7 mouse cellular contexts compared by ENCODE assay signal in the genomic region with DNA sequence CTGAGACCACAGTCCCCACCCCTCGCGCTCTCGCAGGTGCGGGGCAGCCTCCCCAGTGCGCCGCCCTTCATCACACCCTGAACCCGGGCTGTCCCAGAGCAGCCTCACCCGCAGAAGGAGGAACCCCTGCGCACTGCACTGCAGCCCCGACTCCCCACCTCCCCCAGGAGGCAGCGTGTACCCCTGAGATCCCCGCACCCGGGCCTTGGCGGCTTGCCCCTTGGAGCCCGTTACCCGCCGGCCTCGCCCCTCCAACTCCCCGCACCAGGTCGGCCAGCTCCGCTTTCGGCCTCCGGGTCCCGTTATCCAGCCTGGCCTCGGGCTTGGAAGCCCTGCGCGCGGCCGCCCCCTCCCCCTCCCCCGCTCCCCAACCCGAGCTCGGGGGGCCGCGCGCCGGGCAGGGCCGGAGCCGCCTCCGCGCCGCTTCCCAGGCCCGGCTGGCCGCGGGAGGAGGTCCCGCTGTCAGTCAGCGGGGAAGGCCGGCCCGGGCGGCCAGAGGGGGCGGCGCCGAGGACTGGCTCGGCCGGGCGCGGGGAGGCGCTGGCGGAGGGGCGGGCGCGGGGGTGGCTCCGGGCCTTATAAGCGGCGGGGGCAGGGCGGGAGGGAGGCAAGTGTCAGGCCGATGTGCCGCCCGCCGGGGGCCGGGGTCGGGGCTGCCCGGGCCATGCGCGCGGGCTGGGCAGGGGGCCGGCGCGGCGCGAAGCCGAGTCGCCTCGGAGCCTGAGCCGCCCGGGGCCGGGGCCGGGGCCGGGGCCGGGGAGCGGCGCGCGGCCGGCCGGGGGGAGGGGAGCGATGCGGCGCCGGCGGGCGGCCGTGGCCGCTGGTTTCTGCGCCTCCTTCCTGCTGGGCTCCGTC. TPM values are rescaled to one million over a fixed set of nuclear protein-coding genes. Genes with fewer than 3 reads are reported as not detected.
A peak's percentile ranks its signal among the peaks of the same experiment; 100 is the strongest.
DNase-seq lines count a peak whose midpoint lies in the region; ATAC-seq and TF ChIP-seq lines count a peak whose summit lies in the region.

A gene (plus strand): TSS at position 619 of the 855 bp plus-strand sequence.

- H3K4me1 ChIP-seq in bone marrow macrophage, adult 2 months (ENCODE audit: control insufficient read depth, insufficient read depth, low read length) = peaks cover 44% of the 10 kb centered on the region
- peaks cover 43% of the 10 kb centered on the region for H3K4me1 ChIP-seq in embryonic facial prominence, embryonic 13.5 days
- H3K4me1 ChIP-seq in kidney, embryonic 14.5 days (ENCODE audit: control insufficient read depth, insufficient read depth, low read length) = peaks cover 48% of the 10 kb centered on the region
- H3K4me1 ChIP-seq in midbrain, postnatal 0 days (ENCODE audit: insufficient read depth, low read length) = peaks cover 12% of the 10 kb centered on the region; the same call in 1 of the 2 replicates

- under 1% methylated on average over 51 of the region's 105 CpGs for WGBS in embryonic facial prominence, embryonic 13.5 days
- WGBS in kidney, embryonic 14.5 days = under 1% methylated on average over 53 of the region's 105 CpGs
- WGBS in midbrain, postnatal 0 days = 0% methylated on average over 38 of the region's 105 CpGs

- H3K9me3 ChIP-seq in embryonic facial prominence, embryonic 13.5 days = no peaks in the 10 kb centered on the region
- H3K9me3 ChIP-seq in kidney, embryonic 14.5 days (ENCODE audit: control insufficient read depth, low read length) = no peaks in the 10 kb centered on the region
- H3K9me3 ChIP-seq in midbrain, postnatal 0 days (ENCODE audit: low read length) = no peaks in the 10 kb centered on the region

- DNase-seq in heart, adult 9 months (ENCODE audit: low spot score in 2 of 2) = peak; percentile 86 to 89
- DNase-seq in liver = peak; percentile 84
- DNase-seq in midbrain, postnatal 0 days (ENCODE audit: low spot score) = peak; percentile 86
- DNase-seq in splenic B cell, adult 2 months (ENCODE audit: low read depth, low spot score) = peak; percentile 17

- no peaks in the 10 kb centered on the region for H3K36me3 ChIP-seq in embryonic facial prominence, embryonic 13.5 days
- no peaks in the 10 kb centered on the region for H3K36me3 ChIP-seq in kidney, embryonic 14.5 days (ENCODE audit: control insufficient read depth, insufficient read depth, low read length)
- H3K36me3 ChIP-seq in midbrain, postnatal 0 days (ENCODE audit: insufficient read depth, low read length) = no peaks in the 10 kb centered on the region
- no peaks in the 10 kb centered on the region for H3K36me3 ChIP-seq in splenic B cell, adult 2 months (ENCODE audit: control insufficient read depth, insufficient read depth, low read length, poor library complexity, severe bottlenecking)

- peak within 1 kb of the TSS; percentile 93 for H3K4me2 ChIP-seq in embryonic facial prominence, embryonic 13.5 days
- H3K4me2 ChIP-seq in kidney, embryonic 14.5 days (replicated peaks; ENCODE audit: low read depth, low read length) = peak within 1 kb of the TSS; percentile 94
- peak within 1 kb of the TSS; percentile 96 for H3K4me2 ChIP-seq in midbrain, postnatal 0 days (ENCODE audit: low read depth, low read length, poor library complexity, severe bottlenecking)

- H3K27ac ChIP-seq in bone marrow macrophage, adult 2 months (ENCODE audit: insufficient read depth, low read depth, low read length) = peak within 1 kb of the TSS; percentile 21
- peak within 1 kb of the TSS; percentile 68 for H3K27ac ChIP-seq in embryonic facial prominence, embryonic 13.5 days
- H3K27ac ChIP-seq in kidney, embryonic 14.5 days (ENCODE audit: low read depth, low read length) = peak within 1 kb of the TSS; percentile 93
- peak within 1 kb of the TSS; percentile 70 for H3K27ac ChIP-seq in midbrain, postnatal 0 days (ENCODE audit: low read depth, low read length)

- TF ChIP-seq CTCF in bone marrow macrophage, adult 2 months (IDR thresholded peaks at IDR 0.05; ENCODE audit: low read depth, low read length) = no peak
- no peak for TF ChIP-seq CTCF in midbrain, postnatal 0 days (IDR thresholded peaks at IDR 0.05)

- peak; percentile 77 for ATAC-seq in embryonic facial prominence, embryonic 13.5 days (ENCODE audit: insufficient number of reproducible peaks, insufficient read depth, low FRiP score, low TSS enrichment, low read depth)
- peak; percentile 90 for ATAC-seq in kidney, embryonic 14.5 days (ENCODE audit: low FRiP score, low TSS enrichment)
- peak; percentile 86 for ATAC-seq in midbrain, postnatal 0 days (ENCODE audit: low FRiP score)

- H3K4me3 ChIP-seq in bone marrow macrophage, adult 2 months (ENCODE audit: insufficient read depth, low read length) = peak within 1 kb of the TSS; percentile 71
- peak within 1 kb of the TSS; percentile 71 for H3K4me3 ChIP-seq in embryonic facial prominence, embryonic 13.5 days
- peak within 1 kb of the TSS; percentile 75 for H3K4me3 ChIP-seq in kidney, embryonic 14.5 days (ENCODE audit: low read length)
- H3K4me3 ChIP-seq in midbrain, postnatal 0 days (ENCODE audit: low read depth, low read length) = peak within 1 kb of the TSS; percentile 74

- H3K27me3 ChIP-seq in embryonic facial prominence, embryonic 13.5 days = peaks cover 90% of the 10 kb centered on the region
- H3K27me3 ChIP-seq in kidney, embryonic 14.5 days (ENCODE audit: control insufficient read depth, insufficient read depth, low read length) = no peaks in the 10 kb centered on the region
- peaks cover 37% of the 10 kb centered on the region for H3K27me3 ChIP-seq in midbrain, postnatal 0 days (ENCODE audit: insufficient read depth, low read length)
- peaks cover 4% of the 10 kb centered on the region; the same call in 1 of the 2 replicates for H3K27me3 ChIP-seq in splenic B cell, adult 2 months (ENCODE audit: control insufficient read depth, insufficient read depth, low read length, poor library complexity, severe bottlenecking)

- H3K9ac ChIP-seq in embryonic facial prominence, embryonic 13.5 days = peak within 1 kb of the TSS; percentile 90
- H3K9ac ChIP-seq in kidney, embryonic 14.5 days (ENCODE audit: low read depth, low read length) = peak within 1 kb of the TSS; percentile 99
- H3K9ac ChIP-seq in midbrain, postnatal 0 days (replicated peaks; ENCODE audit: low read length, poor library complexity, severe bottlenecking) = peak within 1 kb of the TSS; percentile 91

- no peak for TF ChIP-seq POLR2A in bone marrow macrophage, adult 2 months (IDR thresholded peaks at IDR 0.05; ENCODE audit: borderline replicate concordance, low read depth, low read length)

RNA-seq across cellular contexts. Expression of the gene that starts here (rescaled TPM):
- 3.8 and 4.7 TPM in 2 replicates for polyA plus RNA-seq in bone marrow macrophage, adult 2 months (2012; ENCODE audit: insufficient read depth, insufficient read length, missing spikeins)
- polyA plus RNA-seq in embryonic facial prominence, embryonic 13.5 days (2015; fragmentation: Nextera tagmentation; extraction: Ambion mirVana) = 5.6 and 8.1 TPM in 2 replicates
- 48.7 and 82.9 TPM in 2 replicates for polyA plus RNA-seq in kidney, embryonic 14.5 days (2014; fragmentation: Nextera tagmentation; extraction: Ambion mirVana)
- 27.8 and 33.7 TPM in 2 replicates for total RNA-seq in midbrain, postnatal 0 days (2014; rRNA removed)
- 2.1 and 2.2 TPM in 2 replicates for polyA plus RNA-seq in midbrain, postnatal 0 days (2015; fragmentation: Nextera tagmentation; extraction: Ambion mirVana)

Comparison
In these comparisons a context has a peak if more than half of its experiments do, and no peak if none do; other contexts are left out.
1. Peak in every context shown above with its lines: DNase-seq, ATAC-seq, H3K4me3 ChIP-seq and H3K27ac ChIP-seq.
2. H3K27ac ChIP-seq: peak in every context shown above with its lines; median percentile 93 in kidney, embryonic 14.5 days; 70 in midbrain, postnatal 0 days; 68 in embryonic facial prominence, embryonic 13.5 days; 21 in bone marrow macrophage, adult 2 months.
3. DNase-seq: peak in every context shown above with its lines; median percentile 88 in heart, adult 9 months; 86 in midbrain, postnatal 0 days; 84 in liver; 17 in splenic B cell, adult 2 months.